Mouse (Mus musculus) G1E (cell line): Measurements from ENCODE around the gene Clcn2.

ENCODE experiments used
- CTCF ChIP-seq: IDR thresholded peaks from 2 replicates; pipeline ENCODE4 v1.5.1; 2012; ENCODE audit warnings: low read depth, low read length, inconsistent platforms, mixed read lengths
- GATA2 ChIP-seq: IDR thresholded peaks from 2 replicates; pipeline ENCODE4 v1.6.1; 2012; ENCODE audit warnings: low read depth, low read length, inconsistent platforms, borderline replicate concordance
- POLR2AphosphoS5 ChIP-seq: IDR thresholded peaks from 2 replicates; pipeline ENCODE4 v1.6.1; 2012; ENCODE audit warnings: low read depth, low read length, inconsistent platforms; ENCODE audit not compliant: insufficient replicate concordance

DNA sequence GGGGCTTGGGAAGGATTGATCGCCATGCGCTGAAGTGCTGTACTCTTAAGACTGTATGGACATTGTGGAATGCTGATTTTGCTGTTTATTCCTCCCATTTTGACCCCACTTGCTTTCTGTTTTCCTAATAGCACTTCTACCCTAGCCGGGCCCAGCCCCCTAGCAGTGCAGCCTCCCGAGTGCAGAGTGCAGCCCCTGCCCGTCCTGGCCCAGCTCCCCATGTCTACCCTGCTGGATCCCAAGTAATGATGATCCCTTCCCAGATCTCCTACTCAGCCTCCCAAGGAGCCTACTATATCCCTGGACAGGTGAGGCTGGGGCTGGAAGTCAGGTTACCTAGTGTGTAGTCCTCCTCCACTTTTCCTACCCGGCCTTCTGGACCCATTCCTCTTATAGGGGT is 42.3 kb downstream of the Clcn2 start:
- TF ChIP-seq CTCF = no peak
- no peak for TF ChIP-seq POLR2AphosphoS5
- TF ChIP-seq GATA2 = no peak
